Mouse (Mus musculus) stomach, embryonic 16.5 days (tissue): ENCODE measurements around the gene Zdhhc18. TPM values are rescaled to one million over a fixed set of nuclear protein-coding genes. Genes with fewer than 3 reads are reported as not detected.

Experiments
- ATAC-seq: fragments of 200-750 bp; cut with Nextera tagmentation; 2 replicates; pipeline ENCODE4 v1.8.0; 2017; ENCODE audit warnings: moderate number of reproducible peaks, moderate TSS enrichment; ENCODE audit not compliant: insufficient read depth, low FRiP score
- H3K27ac ChIP-seq: fragments of 300-500 bp; sonication (generic); 2 replicates; pipeline ENCODE4 v1.5.1; 2014; ENCODE audit warnings: low read length
- H3K27me3 ChIP-seq: fragments of 300-500 bp; sonication (generic); 2 replicates; pipeline ENCODE4 v1.6.1; 2014; ENCODE audit warnings: low read length, control low read depth, mixed read lengths; ENCODE audit not compliant: control insufficient read depth, insufficient read depth
- H3K36me3 ChIP-seq: fragments of 300-500 bp; sonication (generic); 2 replicates; pipeline ENCODE4 v1.6.1; 2014; ENCODE audit warnings: low read length; ENCODE audit not compliant: control insufficient read depth, insufficient read depth
- H3K4me1 ChIP-seq: fragments of 300-500 bp; sonication (generic); 2 replicates; pipeline ENCODE4 v1.6.1; 2014; ENCODE audit warnings: low read length, control low read depth, mixed read lengths; ENCODE audit not compliant: control insufficient read depth, insufficient read depth
- H3K4me2 ChIP-seq: fragments of 300-500 bp; sonication (generic); 2 replicates; pipeline ENCODE4 v1.6.1; 2014; ENCODE audit warnings: low read depth, low read length, mixed read lengths
- H3K4me3 ChIP-seq: fragments of 300-500 bp; sonication (generic); replicated peaks from 2 replicates; pipeline ENCODE4 v1.5.1; 2014; ENCODE audit warnings: mild to moderate bottlenecking, low read length
- H3K9ac ChIP-seq: fragments of 300-500 bp; sonication (generic); 2 replicates; pipeline ENCODE4 v1.6.1; 2014; ENCODE audit warnings: low read length
- H3K9me3 ChIP-seq: fragments of 300-500 bp; sonication (generic); replicated peaks from 2 replicates; pipeline ENCODE4 v1.6.1; 2016; ENCODE audit warnings: low read length, control low read depth; ENCODE audit not compliant: control insufficient read depth
- WGBS: fragments of 180-500 bp; shearing (Covaris S2); extraction: QIAGEN DNeasy Blood & Tissue Kit; methylation state at CpG from one replicate; pipeline ENCODE4 v1.1.7; 2014; 5-methylcytosine and 5-hydroxymethylcytosine counted together
- polyA plus RNA-seq: library from polyadenylated mRNA; unstranded; fragments of >200 nt; fragmentation: Nextera tagmentation; extraction: Ambion mirVana; gene quantifications from 2 replicates; pipeline ENCODE4 v1.2.1, GENCODE M21; 2015

The Zdhhc18 gene
- polyA plus RNA-seq, 1 experiment from 2014 or later: 3.4 TPM

DNA sequence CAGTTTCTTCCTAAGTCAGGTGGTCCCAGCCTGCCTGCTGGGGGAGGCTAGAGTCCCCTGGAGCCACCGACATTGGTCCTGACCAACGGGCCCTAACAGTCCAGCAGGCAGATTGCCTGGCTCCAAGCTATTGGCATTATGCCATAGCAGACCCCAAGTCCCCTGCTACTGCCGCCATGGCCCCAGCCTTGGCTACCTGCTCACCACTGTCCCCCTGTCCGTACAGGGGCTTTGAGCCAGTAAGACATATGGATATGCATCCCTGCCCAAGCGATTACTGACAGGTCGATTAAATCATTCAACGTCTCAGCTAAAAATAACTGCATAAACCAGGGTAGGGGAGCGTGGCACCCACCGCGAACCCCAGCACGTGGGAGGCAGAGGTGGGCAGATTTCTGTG lies 32.0 kb downstream of the Zdhhc18 start:
- Histone ChIP-seq H3K9ac (no peak overlapping the region), H3K9me3 (no peaks in the 10 kb centered on the region), H3K36me3 (0 out of 2 replicates have a peak, but pooled peaks cover 1% of the 10 kb centered on the region), H3K4me3 (no peak overlapping the region), H3K4me1 (no peaks in the 10 kb centered on the region), H3K4me2 (no peak overlapping the region), H3K27ac (no peak overlapping the region), H3K27me3 (no peaks in the 10 kb centered on the region)
- no peak for ATAC-seq
- WGBS: 91% methylated on average over 11 of the region's 11 CpGs

DNA sequence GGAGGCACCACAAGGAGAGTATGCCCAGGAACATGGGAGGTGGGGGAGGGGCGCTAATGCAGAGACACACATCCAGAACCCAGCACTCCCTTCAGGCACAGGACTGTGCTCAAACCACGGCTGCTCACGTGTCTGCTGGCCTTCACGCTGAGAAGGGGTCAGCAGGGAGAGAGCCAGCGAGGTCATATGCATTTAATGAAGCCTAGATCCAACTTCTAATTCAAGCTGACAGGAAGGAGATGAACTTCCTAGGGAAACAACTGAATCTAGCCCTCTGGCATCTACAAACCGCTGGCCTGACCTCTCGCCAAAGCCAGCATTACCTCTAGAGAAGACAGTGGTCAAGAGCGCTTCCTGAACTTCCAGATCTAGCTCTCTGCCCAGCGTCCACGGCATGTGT lies 34.5 kb downstream of the Zdhhc18 start:
- Histone ChIP-seq H3K36me3 (peaks cover 14% of the 10 kb centered on the region), H3K9me3 (no peaks in the 10 kb centered on the region), H3K27ac (no peak overlapping the region), H3K27me3 (no peaks in the 10 kb centered on the region), H3K4me1 (no peaks in the 10 kb centered on the region), H3K9ac (no peak overlapping the region), H3K4me3 (no peak overlapping the region), H3K4me2 (no peak overlapping the region)
- 79% methylated on average over 10 of the region's 10 CpGs for whole genome bisulfite sequencing
- no peak for ATAC-seq

DNA sequence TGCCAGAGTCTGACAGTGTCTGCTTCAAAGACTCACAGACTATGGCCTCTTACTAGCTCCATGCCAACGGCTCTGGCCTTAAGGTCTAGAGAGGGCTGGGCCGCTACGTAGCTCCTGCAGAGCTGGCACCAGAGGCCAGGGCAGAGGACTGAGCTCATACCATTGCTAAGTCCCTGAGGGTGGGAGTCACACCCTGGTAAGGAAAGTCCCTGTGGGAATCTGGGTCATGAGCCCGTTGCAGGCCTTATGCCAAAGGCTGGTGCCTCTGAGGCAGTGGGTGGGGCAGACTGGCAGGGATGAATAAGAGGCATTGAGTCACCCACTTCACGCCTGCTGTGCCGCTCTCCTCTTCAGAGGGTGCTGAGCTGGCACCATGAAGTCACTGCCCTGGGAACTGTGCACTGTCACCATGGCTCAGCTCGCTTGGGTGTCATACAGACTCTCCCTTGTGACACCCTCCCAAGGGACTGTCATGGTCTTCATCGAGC lies 35.6 kb downstream of the Zdhhc18 start:
- Histone ChIP-seq H3K27ac (peak overlapping the region; percentile 27; the same call in 1 of the 2 replicates), H3K4me3 (no peak overlapping the region), H3K4me2 (no peak overlapping the region), H3K36me3 (peaks cover 14% of the 10 kb centered on the region), H3K4me1 (no peaks in the 10 kb centered on the region), H3K27me3 (no peaks in the 10 kb centered on the region), H3K9me3 (no peaks in the 10 kb centered on the region), H3K9ac (no peak overlapping the region)
- WGBS: 81% methylated on average over 8 of the region's 8 CpGs
- peak; percentile 45; the same call in 1 of the 2 replicates for ATAC-seq

DNA sequence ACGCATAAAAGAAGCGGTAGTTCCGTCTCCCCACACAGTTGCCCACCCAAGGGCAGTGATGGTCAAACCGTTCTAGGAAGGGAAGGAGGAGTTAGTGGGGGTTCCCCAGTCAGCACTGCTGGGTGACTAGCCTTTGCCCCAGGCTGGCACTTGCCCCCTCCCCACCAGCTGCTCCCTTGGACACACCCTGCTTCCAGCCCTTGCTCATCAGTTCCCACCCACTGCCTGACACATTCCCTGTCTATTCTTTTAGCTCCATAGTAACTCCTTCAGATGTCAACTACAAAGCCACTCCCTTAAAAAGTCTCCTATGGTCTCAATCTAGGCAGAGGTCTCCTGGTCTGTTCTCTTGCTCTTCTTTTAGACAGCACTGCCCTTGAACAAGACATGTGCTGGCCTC lies 36.1 kb downstream of the Zdhhc18 start:
- peak overlapping the region; percentile 27; the same call in 1 of the 2 replicates for H3K27ac ChIP-seq
- H3K9me3 ChIP-seq: no peaks in the 10 kb centered on the region
- 89% methylated on average over 4 of the region's 4 CpGs for WGBS
- no peak for ATAC-seq
- H3K4me1 ChIP-seq: no peaks in the 10 kb centered on the region
- H3K27me3 ChIP-seq: no peaks in the 10 kb centered on the region
- peaks cover 14% of the 10 kb centered on the region for H3K36me3 ChIP-seq
- no peak overlapping the region for H3K4me2 ChIP-seq
- H3K9ac ChIP-seq: no peak overlapping the region
- H3K4me3 ChIP-seq: no peak overlapping the region

DNA sequence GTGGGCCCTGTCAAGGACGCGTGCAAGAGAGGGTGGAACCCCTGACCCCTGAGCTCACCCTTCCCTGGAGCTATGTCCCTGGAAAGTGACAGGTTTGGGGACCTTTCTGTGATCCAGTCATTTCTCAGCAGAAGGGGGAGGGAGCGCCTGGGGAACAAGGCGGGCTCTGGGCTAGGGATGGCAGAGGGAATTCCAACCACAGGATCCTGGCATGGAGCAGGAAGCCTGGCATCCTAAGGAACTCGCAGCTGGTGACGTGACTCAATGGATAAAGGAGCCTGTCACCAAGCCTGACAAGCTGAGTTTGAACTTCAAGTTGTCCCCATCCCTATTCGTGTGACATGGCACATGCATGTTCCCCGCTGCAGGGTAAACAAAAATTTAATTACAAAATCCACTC lies 36.9 kb downstream of the Zdhhc18 start:
- Histone ChIP-seq H3K27me3 (no peaks in the 10 kb centered on the region), H3K9ac (no peak overlapping the region), H3K36me3 (peaks cover 19% of the 10 kb centered on the region), H3K4me1 (no peaks in the 10 kb centered on the region), H3K27ac (no peak overlapping the region), H3K9me3 (no peaks in the 10 kb centered on the region), H3K4me3 (no peak overlapping the region), H3K4me2 (no peak overlapping the region)
- no peak for ATAC-seq
- 93% methylated on average over 8 of the region's 8 CpGs for WGBS

DNA sequence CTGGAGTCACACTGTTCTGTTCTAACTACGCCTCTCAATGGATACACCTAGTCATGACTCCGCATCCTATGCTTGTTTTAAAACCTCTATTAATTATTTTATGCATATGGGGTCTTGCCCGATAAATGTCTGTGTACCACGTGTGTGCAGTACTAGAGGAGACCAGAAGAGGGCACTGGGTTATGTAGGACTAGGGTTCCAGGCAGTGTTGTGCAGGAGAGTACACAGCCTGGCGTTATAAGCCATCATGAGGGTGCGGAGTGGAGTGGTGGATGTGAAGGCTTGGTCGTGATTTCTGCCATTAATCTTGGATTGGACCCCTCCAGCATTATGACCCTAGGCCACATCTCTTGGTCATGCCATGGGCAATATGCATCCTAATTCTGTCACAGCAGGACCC lies 37.5 kb downstream of the Zdhhc18 start:
- H3K4me3 ChIP-seq: no peak overlapping the region
- H3K27ac ChIP-seq: no peak overlapping the region
- H3K4me1 ChIP-seq: peaks cover 1% of the 10 kb centered on the region; the same call in 1 of the 2 replicates
- no peaks in the 10 kb centered on the region for H3K27me3 ChIP-seq
- no peaks in the 10 kb centered on the region for H3K9me3 ChIP-seq
- H3K9ac ChIP-seq: no peak overlapping the region
- no peak for ATAC-seq
- WGBS: 95% methylated on average over 7 of the region's 7 CpGs
- H3K36me3 ChIP-seq: peaks cover 19% of the 10 kb centered on the region
- no peak overlapping the region for H3K4me2 ChIP-seq

DNA sequence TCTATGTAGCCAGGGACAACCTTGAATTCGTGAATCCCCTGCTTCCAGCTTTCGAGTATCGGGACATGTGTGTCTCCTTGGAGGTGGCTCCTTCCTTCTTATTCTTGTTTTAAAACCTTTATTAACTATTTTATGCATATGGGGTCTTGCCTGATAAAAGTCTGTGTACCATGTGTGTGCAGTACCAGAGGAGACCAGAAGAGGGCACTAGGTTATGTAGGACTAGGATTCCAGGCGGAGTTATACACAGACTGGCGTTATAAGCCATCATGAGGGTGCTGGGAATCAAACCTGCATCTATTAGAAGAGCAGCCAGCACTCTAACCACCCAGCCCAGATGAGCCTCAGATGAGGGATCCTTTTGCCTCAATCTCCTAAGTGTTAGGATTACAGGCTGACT lies 38.1 kb downstream of the Zdhhc18 start:
- Histone ChIP-seq H3K4me2 (no peak overlapping the region), H3K9me3 (no peaks in the 10 kb centered on the region), H3K27me3 (no peaks in the 10 kb centered on the region), H3K4me1 (peaks cover 5% of the 10 kb centered on the region; the same call in 1 of the 2 replicates), H3K27ac (no peak overlapping the region), H3K36me3 (peaks cover 19% of the 10 kb centered on the region), H3K4me3 (no peak overlapping the region), H3K9ac (no peak overlapping the region)
- WGBS: 97% methylated on average over 5 of the region's 5 CpGs
- ATAC-seq: no peak

- H3K36me3 ChIP-seq: peaks cover 19% of the 10 kb centered on the region
- no peak overlapping the region for H3K4me3 ChIP-seq
- H3K27ac ChIP-seq: no peak overlapping the region
- peak; percentile 56; the same call in 1 of the 2 replicates for ATAC-seq
- H3K27me3 ChIP-seq: no peaks in the 10 kb centered on the region
- WGBS: 14% methylated on average over 6 of the region's 6 CpGs
- peaks cover 13% of the 10 kb centered on the region; the same call in 1 of the 2 replicates for H3K4me1 ChIP-seq
- no peak overlapping the region for H3K9ac ChIP-seq
- H3K9me3 ChIP-seq: no peaks in the 10 kb centered on the region
- no peak overlapping the region for H3K4me2 ChIP-seq
These were observed 40.2 kb downstream of the Zdhhc18 start for GRCm38 (mm10) chr4:133609719-133610118.

- no peaks in the 10 kb centered on the region for H3K27me3 ChIP-seq
- H3K4me1 ChIP-seq: peaks cover 16% of the 10 kb centered on the region; the same call in 1 of the 2 replicates
- peak; percentile 61; the same call in 1 of the 2 replicates for ATAC-seq
- H3K36me3 ChIP-seq: peaks cover 16% of the 10 kb centered on the region
- H3K4me2 ChIP-seq: no peak overlapping the region; the same call in 1 of the 2 replicates
- no peak overlapping the region for H3K4me3 ChIP-seq
- peak overlapping the region; percentile 87 for H3K27ac ChIP-seq
- no peaks in the 10 kb centered on the region for H3K9me3 ChIP-seq
- WGBS: 63% methylated on average over 10 of the region's 10 CpGs
- H3K9ac ChIP-seq: peak overlapping the region; percentile 55
These were observed 42.7 kb downstream of the Zdhhc18 start for GRCm38 (mm10) chr4:133607284-133607683.
